Mouse (Mus musculus): ENCODE results near the gene Srxn1. TPM values are rescaled to one million over a fixed set of nuclear protein-coding genes. Genes with fewer than 3 reads are reported as not detected.
A peak's percentile ranks its signal among the peaks of the same experiment; 100 is the strongest.

The Srxn1 gene
- total RNA-seq, 4 experiments from 2014 or later: 15.2 to 67.0 (median 22.7) TPM

DNA sequence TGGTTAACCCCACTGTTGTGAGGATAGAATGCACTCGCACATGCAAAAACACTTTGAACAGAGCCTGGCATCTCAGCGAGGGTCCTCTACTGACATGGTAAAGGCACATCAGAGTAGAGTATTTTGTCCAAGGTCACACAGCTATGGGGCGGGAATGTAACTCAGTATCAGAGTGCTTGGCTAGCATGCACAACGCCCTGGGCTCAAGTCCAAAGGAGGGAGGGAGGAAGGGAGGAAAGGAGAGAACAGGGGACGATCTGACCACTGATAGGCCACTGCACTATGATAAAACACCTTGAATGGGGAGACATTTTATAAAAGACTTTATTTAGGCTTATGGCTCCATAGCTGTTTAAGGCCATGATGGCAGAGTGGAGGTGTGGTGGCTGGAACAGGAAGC is 15.7 kb upstream of the Srxn1 start:
- DNase-seq (ENCODE audit: low spot score in 2 of 2): no peak

DNA sequence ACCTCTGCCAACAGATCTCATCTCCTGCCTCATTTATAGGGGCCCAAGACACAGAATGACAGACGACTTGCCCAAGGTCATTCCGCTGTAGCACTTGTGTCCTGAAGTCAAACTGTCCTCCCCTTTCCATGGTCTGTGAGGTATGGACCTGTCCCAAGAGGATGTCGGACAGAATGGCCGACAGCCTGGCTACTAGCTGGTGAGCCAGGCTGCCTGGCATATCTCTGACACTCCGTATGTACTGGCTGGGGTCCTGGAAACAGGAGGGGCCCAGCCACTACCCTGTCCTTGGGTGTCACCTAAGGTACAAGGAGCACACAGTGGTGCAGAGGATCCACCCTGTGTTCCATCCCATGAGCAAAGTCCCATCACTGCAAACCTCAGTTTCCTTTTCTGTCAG is 14.8 kb upstream of the Srxn1 start:
- DNase-seq (ENCODE audit: low spot score in 2 of 2): no peak

DNA sequence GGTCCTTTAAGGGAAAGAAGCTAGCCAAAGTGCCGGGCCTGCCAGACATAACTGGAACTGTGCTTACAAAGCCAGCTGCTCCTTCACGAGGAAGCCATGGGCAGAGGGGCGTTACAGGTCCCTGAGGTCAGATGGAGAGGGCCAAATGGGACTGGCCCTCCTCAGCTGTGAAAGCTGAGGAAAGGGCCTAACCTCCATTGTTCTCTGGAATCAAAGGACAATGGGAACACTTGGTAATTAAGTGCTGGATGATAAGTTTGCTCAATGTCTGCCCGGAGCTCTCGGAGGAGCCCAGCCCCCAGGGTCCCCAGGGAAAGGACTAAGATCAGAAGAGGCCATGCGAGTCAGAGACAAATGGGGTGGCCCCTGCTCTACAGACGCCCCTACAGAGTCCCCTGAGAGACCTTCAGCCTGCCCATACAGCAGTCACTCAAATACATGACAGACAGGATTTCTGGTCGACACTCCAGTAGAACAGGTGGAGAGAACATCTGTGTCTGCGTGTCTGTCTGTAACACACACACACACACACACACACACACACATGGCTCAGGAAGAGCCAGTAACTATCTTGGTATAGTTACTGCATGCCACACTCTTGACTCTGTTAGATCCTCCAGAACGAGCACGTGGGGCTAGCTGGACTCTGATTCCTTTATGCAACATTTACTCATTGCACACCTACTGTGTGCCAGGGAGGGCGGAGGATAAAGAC is 13.8 kb upstream of the Srxn1 start:
- DNase-seq (ENCODE audit: low spot score in 2 of 2): no peak

DNA sequence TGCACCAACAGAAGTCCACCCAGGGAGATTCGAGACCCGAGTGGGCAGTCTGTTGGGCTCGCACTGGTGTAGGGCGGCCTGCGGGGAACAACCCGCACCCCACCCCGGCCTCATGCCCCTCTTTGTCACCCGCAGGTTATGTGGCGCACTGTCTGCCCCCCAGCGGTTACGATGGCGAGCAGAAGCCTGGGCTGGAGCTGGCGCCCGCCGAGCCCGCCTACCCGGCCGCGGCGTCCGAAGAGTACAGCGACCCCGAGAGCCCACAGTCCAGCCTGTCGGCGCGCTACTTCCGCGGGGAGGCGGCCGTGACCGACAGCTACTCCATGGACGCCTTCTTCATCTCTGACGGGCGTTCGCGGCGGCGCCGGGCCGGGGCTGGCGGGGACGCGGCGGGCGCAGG is 12.4 kb upstream of the Srxn1 start:
- DNase-seq (ENCODE audit: low spot score in 2 of 2): no peak

DNA sequence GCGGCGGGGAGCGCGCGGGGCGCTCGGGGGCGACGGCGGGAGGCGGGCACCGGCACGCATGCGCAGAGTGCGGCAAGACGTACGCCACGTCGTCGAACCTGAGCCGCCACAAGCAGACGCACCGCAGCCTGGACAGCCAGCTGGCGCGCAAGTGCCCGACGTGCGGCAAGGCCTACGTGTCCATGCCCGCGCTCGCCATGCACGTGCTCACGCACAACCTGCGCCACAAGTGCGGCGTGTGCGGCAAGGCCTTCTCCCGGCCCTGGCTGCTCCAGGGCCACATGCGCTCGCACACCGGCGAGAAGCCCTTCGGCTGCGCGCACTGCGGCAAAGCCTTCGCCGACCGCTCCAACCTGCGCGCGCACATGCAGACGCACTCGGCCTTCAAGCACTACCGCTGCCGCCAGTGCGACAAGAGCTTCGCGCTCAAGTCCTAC is 11.9 kb upstream of the Srxn1 start:
- no peak for DNase-seq (ENCODE audit: low spot score in 2 of 2)

DNA sequence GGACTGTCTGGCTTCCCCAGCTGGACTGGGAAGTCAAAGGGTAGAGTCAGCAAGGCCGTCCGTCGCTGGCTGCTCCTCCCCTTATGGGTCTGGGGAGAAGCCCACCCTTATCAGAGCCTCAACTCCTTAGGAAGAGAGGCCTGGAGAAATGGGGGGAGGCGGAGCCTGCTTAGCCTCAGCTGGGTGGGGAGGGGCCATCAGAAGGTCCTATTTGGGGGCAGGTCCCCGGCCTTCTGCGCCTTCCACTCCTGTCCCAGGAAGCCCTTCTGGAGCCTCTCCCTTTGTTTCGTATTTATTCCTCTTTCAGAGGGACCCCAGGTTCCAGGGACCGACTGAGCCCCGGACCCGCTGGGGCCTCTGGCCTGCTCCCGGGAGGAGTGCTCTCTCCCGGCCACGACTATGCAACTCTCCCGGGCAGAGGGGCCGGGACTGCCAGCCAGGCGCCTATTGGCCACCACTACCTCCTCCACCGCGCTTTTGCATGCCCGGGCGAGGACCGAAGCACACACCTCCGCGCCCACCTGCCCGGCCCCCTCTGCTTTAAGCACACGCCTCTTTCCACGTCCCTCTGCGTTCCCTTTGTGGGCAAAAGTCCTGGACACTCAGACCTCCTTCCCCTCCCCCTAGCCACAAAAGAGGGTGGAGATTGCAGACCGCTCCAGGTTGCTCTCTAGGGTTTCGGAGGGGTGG is 10.3 kb upstream of the Srxn1 start:
- no peak for DNase-seq (ENCODE audit: low spot score in 2 of 2)

DNA sequence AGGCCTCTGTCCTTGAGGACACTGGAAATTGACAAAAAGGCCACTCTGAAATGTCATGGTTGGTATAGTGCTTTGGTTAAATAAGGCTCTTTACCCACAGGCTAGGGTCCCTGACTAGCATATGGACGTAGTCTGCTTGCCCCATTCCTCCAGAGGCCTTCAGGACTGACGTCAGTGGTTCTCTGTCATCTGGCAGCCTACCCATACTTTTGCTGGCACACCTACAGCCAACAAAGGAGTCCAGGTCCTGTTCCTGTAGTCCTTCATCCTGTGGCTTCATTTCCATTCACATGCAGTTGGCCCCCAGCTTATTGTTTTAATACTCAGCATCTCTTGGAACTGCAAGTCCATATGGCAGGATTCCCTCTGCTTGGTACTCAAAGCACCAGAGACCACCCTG is 8.4 kb upstream of the Srxn1 start:
- no peak for DNase-seq (ENCODE audit: low spot score in 2 of 2)

DNA sequence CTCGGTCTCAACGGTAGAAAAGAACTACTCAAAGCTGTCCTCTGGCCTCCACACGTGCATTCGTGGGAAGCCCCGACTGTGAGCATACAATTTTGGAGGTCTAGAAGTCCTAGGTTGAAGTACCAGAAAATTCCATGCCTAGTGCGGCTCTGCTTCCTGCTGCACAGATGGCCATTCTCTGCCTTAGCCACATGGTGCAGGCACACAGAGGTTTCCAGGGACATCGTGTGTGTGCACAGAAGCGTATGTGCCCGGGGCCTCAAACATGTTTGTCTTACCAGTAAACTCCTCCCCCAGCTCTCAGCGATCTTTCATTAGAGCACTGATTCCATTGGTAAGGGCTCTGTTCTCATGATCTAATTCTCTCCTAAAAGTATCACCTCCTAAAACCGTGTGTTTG is 7.4 kb upstream of the Srxn1 start:
- DNase-seq (ENCODE audit: low spot score in 2 of 2): no peak

DNA sequence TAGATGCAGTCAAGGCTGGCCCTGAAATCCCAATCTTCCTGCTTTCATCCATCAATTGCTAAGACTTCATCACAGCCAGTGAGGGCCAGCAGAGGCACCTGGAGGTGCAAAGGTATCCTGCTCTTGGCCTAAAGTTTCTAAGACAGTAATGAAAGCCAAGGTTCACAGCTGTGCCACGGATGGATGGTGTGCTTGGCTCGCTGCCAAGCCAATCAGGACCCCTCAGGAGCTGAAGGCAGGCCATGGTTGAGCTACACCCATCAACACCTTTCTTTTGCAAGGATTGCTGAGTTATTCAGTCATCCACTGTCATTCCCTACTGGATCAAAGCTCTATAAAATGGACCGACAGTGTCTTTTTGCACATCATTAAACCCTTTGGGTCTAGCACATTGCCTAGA is 5.8 kb upstream of the Srxn1 start:
- no peak for DNase-seq (ENCODE audit: low spot score in 2 of 2)

DNA sequence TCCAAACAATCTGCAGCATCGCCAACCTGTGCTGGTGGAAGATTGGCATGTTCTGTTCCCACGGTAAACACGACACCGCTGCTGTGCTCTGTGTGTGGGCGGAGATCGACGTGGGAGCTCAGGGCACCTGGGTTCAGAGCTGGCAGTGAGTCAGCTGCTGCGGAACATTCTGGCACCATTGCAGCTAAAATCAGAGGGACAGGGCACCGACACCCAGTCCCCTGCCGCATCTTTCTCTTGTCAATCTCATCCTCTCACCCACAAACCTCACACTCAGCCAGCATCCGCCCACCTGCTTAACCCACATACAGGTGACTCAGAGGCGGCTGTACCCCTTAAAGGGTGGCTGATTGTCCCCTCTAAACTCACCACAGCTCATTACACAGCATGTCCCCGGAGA is 3.6 kb upstream of the Srxn1 start:
- DNase-seq (ENCODE audit: low spot score in 2 of 2): no peak

DNA sequence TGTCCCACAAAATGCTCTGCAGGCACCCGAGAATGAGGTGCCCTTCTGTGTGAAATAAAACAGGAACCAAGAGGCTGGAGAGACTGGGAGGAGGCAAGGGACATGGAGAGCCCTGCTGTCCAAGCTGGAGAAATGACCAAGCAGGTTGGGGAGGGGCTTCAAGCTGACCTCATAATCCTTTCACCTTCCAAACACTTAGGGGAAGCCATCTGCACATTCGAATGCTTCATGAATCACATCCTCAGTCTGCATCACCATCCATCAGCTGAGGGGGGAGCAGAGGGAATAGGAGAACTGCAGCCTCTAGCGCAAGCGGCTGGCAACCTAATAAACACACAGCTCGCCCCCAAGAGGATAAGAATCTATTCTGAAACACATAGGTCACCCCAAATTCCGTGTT is 2.9 kb upstream of the Srxn1 start:
- DNase-seq (ENCODE audit: low spot score in 2 of 2): no peak

DNA sequence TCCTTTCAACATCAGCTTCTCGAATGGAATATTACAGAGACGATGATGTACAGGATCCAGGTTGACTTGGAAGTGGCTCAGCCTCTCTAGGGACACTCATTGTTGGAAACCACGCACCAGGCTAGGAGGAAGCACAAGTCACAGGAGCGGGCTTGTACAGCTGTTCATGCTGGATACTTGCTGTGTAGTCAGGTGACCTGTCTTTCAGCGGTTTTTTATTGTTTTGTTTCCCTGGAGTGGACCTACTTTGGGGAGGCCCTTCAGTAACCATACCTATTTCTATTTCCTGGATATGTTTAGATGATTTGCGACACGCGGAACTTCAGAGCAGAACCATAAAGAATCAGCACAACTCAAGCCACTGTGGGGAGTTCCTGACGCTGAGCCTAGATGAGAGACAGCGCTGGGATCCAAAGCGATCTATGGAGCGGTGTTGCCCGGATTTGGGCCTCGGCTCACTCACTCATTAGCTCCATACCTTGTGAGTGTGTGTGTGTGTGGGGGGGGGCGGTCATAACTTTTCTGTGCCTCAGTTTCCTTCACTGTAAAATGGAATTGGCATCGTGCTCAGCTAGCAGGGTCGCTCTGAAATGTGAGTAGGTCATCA is 502 bp upstream of the Srxn1 start:
- no peak for DNase-seq (ENCODE audit: low spot score in 2 of 2)

DNA sequence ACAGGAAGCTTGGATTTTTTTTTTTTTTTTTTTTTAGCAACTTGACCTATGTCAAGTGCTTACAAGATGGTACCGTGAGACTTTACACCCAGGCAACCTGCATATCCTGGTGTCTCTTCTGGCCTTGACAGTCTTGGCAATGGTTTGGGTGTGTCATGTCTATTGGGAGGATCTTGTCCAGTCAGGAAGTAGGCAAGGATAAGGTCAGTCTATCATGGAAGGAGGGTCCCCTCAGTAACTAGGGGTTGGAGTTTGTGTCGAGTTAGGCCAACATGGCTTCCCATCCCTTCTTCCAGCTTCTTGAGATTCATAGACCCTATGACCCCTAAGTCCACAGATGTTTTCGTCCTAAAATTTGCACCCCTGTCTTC is 894 bp downstream of the Srxn1 start:
- no peak for DNase-seq (ENCODE audit: low spot score in 2 of 2)

DNA sequence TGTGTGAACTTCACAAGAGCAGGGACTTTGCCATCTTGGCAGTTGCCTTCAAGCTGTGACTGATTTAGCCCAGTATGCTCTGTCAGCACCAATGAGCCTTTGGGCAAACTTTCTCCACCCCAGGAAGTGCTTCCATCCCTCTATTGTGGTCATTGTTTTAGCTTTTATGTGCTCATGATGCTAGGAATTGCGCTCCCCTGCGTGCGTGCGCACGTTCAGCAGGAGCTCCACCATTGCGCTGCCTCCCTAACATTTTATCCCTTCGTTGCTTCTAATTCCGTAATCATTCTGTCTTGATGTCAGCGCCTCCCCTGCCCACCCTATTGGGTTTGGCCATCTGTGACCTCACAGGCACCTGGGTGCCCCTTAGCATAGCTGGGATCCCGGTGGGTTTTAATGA is 1.3 kb downstream of the Srxn1 start:
- DNase-seq (ENCODE audit: low spot score in 2 of 2): no peak

DNA sequence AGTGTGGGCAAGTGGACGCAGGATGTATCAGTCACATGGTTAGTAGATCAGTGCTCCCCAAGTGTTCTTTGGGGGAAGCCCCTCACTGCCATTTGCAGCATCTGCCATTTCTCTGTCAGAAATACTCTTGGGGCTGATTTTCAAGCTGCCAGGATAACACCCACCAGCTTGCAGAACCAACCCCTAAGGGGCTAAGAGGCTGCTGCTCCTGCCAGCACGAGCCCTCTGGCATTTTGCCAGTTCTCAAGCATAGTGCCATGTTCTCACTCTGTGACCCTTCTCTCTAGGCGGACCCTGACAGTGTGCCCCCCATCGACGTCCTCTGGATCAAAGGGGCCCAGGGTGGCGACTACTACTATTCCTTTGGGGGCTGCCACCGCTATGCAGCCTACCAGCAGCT is 3.4 kb downstream of the Srxn1 start:
- DNase-seq (ENCODE audit: low spot score in 2 of 2): no peak

DNA sequence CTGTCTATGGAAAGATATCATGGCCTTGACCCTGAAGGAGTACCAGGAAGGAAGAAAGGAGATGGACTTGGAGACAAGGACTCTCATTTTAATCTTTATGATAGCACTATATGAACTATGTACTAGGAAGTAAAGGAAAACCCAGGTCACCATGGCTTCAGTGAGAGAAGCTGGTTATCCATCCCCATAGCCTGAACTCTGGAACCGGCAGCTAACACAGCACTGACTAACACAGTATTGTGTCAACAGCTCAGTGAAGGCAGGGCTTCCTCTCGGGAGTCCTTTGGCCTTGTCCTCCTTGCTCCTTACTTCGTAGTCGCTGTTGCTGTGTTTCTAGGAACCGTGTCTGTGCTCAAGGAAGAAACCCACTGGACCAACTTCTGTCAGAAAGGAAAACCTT is 4.1 kb downstream of the Srxn1 start:
- no peak for DNase-seq (ENCODE audit: low spot score in 2 of 2)

DNA sequence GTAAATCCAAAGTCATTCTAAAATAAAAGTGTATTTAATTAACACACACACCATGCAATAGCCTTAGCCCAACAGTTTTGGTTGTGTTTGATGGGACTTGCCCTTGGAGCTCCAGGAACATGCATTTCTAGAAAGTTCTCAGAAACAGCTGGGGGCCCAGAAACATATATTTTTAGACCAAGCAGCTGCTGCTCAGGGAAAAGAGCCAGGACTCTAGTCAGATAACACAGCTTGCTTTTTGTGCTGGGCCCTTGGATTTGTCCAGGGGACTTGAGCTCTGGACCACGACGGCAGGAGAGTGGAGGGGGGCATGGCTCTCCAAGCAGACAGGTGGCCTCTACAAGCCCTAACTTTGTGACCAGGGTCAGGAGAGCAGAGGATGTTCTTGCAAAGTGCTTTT is 6.0 kb downstream of the Srxn1 start:
- no peak for DNase-seq (ENCODE audit: low spot score in 2 of 2)

DNA sequence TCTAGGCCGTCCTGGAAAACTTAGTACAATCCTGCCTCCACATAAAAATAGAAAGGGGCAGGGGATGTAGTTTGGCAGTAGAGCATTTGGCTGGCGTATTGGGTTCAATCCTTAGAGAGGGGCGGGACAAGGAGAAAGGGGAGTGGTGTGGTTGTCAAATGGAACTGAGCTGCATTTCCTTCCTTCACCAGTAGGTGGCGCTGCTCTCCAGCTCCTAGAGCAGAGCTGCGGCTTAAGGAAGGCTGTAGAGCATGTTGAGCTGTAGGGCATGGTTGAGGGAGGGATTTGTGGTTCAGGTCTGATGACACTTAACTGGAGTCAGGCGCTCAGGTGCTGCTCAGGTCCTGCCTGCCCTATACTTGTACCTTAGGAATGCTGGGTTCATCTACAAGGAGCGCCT is 6.6 kb downstream of the Srxn1 start:
- peak; percentile 82 to 85 for DNase-seq (ENCODE audit: low spot score in 2 of 2)

DNA sequence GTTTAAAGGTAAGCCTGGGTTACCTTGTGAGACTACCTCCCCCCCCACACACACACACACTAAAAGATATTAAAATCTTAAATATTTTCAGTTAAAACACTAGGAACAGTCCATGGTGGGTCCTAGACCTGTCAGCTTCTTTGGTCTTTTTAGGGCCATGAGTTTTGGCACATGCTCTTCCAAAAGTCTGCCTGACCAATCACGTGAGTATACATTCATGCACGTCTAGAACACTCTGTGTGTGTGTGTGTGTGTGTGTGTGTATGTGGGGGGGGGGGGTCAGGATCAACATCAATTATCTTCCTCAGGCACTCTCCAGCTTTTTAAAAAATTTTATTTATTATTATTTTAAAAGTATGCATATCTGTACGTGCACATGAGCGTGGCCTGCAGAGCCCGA is 7.2 kb downstream of the Srxn1 start:
- DNase-seq (ENCODE audit: low spot score in 2 of 2): no peak

DNA sequence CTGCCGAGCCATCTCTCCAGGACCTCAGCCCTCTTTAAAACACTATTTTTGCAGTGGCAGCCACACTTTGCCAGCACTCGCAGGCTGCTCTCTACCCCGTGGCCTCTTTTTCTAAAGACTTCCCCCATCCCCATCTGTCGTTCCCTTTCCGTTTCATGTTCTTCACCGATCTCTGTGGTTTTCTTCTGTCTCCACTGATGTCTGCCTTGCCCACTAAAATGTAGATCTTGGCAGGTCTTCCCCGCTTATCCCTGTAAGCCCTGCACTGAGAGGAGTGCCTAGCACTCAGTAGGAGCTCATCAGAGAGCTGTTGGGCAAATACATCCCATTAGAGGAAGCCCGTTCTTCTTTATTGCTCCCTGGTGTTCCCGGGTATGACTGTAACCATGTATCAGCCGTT is 7.7 kb downstream of the Srxn1 start:
- DNase-seq (ENCODE audit: low spot score in 2 of 2): no peak

DNA sequence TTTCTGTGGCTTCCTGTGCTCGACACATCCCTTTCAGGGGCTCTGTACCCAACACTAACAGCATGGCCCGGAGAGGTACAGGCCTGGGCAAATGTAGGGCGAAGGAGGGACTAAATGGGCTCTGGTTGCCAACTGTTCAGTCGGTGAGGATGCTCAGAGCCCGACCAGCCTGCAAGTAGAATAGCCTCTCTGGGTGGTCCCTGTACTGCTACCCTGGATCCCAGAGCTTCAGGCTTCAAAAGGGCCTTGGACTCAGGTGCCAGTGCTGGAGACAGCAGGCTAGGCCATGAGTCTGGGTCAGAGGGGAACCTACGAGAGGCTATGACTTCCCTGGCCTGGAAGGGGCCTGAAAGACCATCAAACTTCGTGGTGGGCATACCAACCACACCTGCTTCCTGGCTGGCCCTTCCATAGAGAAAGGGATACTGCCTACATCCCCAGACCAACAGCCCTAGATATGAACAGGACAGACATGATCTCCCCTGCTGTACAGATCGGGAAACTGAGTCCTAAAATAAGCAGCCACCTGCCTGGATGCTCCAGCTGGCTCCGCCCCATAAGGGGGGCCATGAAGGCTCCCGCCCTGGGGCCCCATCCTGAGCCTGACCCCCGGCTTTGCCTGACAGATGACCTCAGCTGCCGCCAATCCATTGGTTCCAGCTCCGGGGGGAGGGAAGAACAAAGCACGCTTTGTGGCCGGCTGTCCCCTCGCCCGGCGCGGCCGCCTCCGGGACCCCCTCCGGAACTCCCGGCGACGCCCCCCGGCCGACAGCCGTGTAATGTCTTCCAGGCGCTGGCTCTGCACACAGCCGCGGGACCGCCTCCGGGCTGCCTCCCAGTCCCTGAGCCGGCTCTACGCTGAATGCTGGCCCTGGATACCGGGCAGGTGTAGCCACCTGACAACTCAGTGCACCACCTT is 9.0 kb downstream of the Srxn1 start:
- DNase-seq (ENCODE audit: low spot score in 2 of 2): no peak

DNA sequence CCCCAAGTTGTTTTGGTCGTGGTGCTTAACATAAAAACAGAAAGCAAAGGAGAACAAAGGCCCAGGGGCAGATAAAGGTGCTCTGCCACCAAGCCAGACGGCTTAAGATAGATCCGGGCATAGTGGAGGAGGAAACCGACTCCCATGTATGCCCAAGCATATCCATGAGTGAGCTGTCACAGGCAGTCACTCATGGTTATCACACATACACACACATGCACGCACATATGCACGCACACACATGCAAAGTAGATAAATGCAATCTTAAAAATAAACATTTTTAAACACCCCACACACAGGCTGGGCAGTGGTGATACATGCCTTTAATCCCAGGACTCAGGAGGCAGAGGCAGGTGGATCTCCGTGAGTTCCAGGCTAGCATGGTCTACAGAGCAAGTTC is 12.4 kb downstream of the Srxn1 start:
- DNase-seq (ENCODE audit: low spot score in 2 of 2): no peak
